Mouse (Mus musculus) MEL (cell line): ENCODE measurements around the gene 4930579F01Rik. TPM values are rescaled to one million over a fixed set of nuclear protein-coding genes. Genes with fewer than 3 reads are reported as not detected.

Experiments
- DNase-seq: peaks from one replicate; pipeline ENCODE4 v3.0.0; 2011; ENCODE audit warnings: low read depth, low spot score
- H3K27ac ChIP-seq: 2 replicates; pipeline ENCODE4 v1.5.1; 2012; ENCODE audit warnings: low read depth, mild to moderate bottlenecking, control low read depth, low read length, moderate library complexity; ENCODE audit not compliant: control insufficient read depth
- H3K27me3 ChIP-seq, 2 experiments: fragments of 150-350 bp in 1 of 2; sonication (generic) in 1 of 2; 2 replicates each; pipeline ENCODE4 v1.6.1; 2012; ENCODE audit warnings: low read length in 2 of 2, mild to moderate bottlenecking in 2 of 2, improper control_type of control experiment in 1 of 2, moderate library complexity in 1 of 2; ENCODE audit not compliant: insufficient read depth in 2 of 2, control insufficient read depth in 1 of 2
- H3K36me3 ChIP-seq, 2 experiments: 2 replicates each; pipeline ENCODE4 v1.6.1; 2012 to 2014; ENCODE audit warnings: low read length in 2 of 2, improper control_type of control experiment in 1 of 2, inconsistent platforms in 1 of 2, mild to moderate bottlenecking in 1 of 2; ENCODE audit not compliant: insufficient read depth in 2 of 2, control insufficient read depth in 1 of 2
- H3K4me1 ChIP-seq, 2 experiments: fragments of 150-350 bp in 1 of 2; sonication (generic) in 1 of 2; 2 replicates each; pipeline ENCODE4 v1.6.1; 2012; ENCODE audit warnings: low read length in 2 of 2, improper control_type of control experiment in 1 of 2, mild to moderate bottlenecking in 1 of 2; ENCODE audit not compliant: insufficient read depth in 2 of 2, control insufficient read depth in 1 of 2
- H3K4me3 ChIP-seq, 2 experiments: fragments of 150-350 bp in 1 of 2; sonication (generic) in 1 of 2; 2 replicates each; pipeline ENCODE4 v1.5.1; 2012; ENCODE audit warnings: low read depth in 2 of 2, low read length in 2 of 2, mild to moderate bottlenecking in 2 of 2, moderate library complexity in 2 of 2, control low read depth in 1 of 2, improper control_type of control experiment in 1 of 2; ENCODE audit not compliant: control insufficient read depth in 1 of 2, insufficient read depth in 1 of 2
- H3K79me2 ChIP-seq: 2 replicates; pipeline ENCODE4 v1.6.1; 2012; ENCODE audit warnings: mild to moderate bottlenecking, low read length, moderate library complexity; ENCODE audit not compliant: control insufficient read depth, poor library complexity, insufficient read depth
- H3K9ac ChIP-seq: 2 replicates; pipeline ENCODE4 v1.6.1; 2012; ENCODE audit warnings: low read depth, mild to moderate bottlenecking, control low read depth, low read length, moderate library complexity; ENCODE audit not compliant: control insufficient read depth, poor library complexity, severe bottlenecking
- H3K9me3 ChIP-seq: fragments of 150-350 bp; sonication (generic); replicated peaks from 2 replicates; pipeline ENCODE4 v1.6.1; 2012; ENCODE audit warnings: mild to moderate bottlenecking, low read length, improper control_type of control experiment, moderate library complexity; ENCODE audit not compliant: insufficient read depth
- BHLHE40 ChIP-seq: IDR thresholded peaks from 2 replicates; pipeline ENCODE4 v1.6.1; 2012; ENCODE audit warnings: low read depth, mild to moderate bottlenecking, inconsistent platforms, low read length, improper control_type of control experiment, borderline replicate concordance
- CHD1 ChIP-seq: IDR thresholded peaks from 2 replicates; pipeline ENCODE4 v1.6.1; 2012; ENCODE audit warnings: low read depth, mild to moderate bottlenecking, inconsistent platforms, low read length, improper control_type of control experiment
- CHD2 ChIP-seq: IDR thresholded peaks from 2 replicates; pipeline ENCODE4 v1.6.1; 2011; ENCODE audit warnings: low read length, improper control_type of control experiment
- CTCF ChIP-seq, 3 experiments: IDR thresholded peaks in 2 of 3; conservative IDR thresholded peaks in 1 of 3; 2 replicates each; pipeline ENCODE4 v1.5.1; 2011 to 2012; ENCODE audit warnings: low read length in 3 of 3, low read depth in 2 of 3, mild to moderate bottlenecking in 2 of 3, improper control_type of control experiment in 1 of 3, inconsistent platforms in 1 of 3, mixed read lengths in 1 of 3, moderate library complexity in 1 of 3; ENCODE audit not compliant: control insufficient read depth in 1 of 3, insufficient read depth in 1 of 3, poor library complexity in 1 of 3, severe bottlenecking in 1 of 3
- E2F4 ChIP-seq: IDR thresholded peaks from 2 replicates; pipeline ENCODE4 v1.6.1; 2011; ENCODE audit warnings: low read depth, low read length, improper control_type of control experiment, borderline replicate concordance
- ELF1 ChIP-seq: IDR thresholded peaks from 2 replicates; pipeline ENCODE4 v1.6.1; 2014; ENCODE audit warnings: low read depth, mild to moderate bottlenecking, inconsistent platforms, low read length, improper control_type of control experiment, moderate library complexity
- EP300 ChIP-seq, 2 experiments: IDR thresholded peaks; 2 replicates each; pipeline ENCODE4 v1.6.1; 2011; ENCODE audit warnings: improper control_type of control experiment in 2 of 2, low read length in 2 of 2, low read depth in 1 of 2, mild to moderate bottlenecking in 1 of 2
- GABPA ChIP-seq: IDR thresholded peaks from 2 replicates; pipeline ENCODE4 v1.6.1; 2012; ENCODE audit warnings: low read depth, mild to moderate bottlenecking, inconsistent platforms, low read length, improper control_type of control experiment, moderate library complexity
- GATA1 ChIP-seq: IDR thresholded peaks from 2 replicates; pipeline ENCODE4 v1.6.1; 2011; ENCODE audit warnings: low read depth, low read length, improper control_type of control experiment
- HCFC1 ChIP-seq: IDR thresholded peaks from 2 replicates; pipeline ENCODE4 v1.6.1; 2012; ENCODE audit warnings: low read depth, mild to moderate bottlenecking, inconsistent platforms, low read length, improper control_type of control experiment, moderate library complexity
- JUND ChIP-seq: IDR thresholded peaks from 2 replicates; pipeline ENCODE4 v1.6.1; 2011; ENCODE audit warnings: low read depth, mild to moderate bottlenecking, improper control_type of control experiment, low read length
- KAT2A ChIP-seq: conservative IDR thresholded peaks from 2 replicates; pipeline ENCODE4 v1.6.1; 2012; ENCODE audit warnings: low read depth, low read length, improper control_type of control experiment, inconsistent platforms
- MAFK ChIP-seq: IDR thresholded peaks from 2 replicates; pipeline ENCODE4 v1.6.1; 2011; ENCODE audit warnings: low read depth, mild to moderate bottlenecking, low read length, improper control_type of control experiment, borderline replicate concordance
- MAX ChIP-seq: IDR thresholded peaks from 2 replicates; pipeline ENCODE4 v1.6.1; 2011; ENCODE audit warnings: low read length, improper control_type of control experiment
- MAZ ChIP-seq: IDR thresholded peaks from 2 replicates; pipeline ENCODE4 v1.6.1; 2012; ENCODE audit warnings: low read depth, mild to moderate bottlenecking, inconsistent platforms, low read length, improper control_type of control experiment
- MEF2A ChIP-seq: IDR thresholded peaks from 2 replicates; pipeline ENCODE4 v1.6.1; 2014; ENCODE audit warnings: low read depth, mild to moderate bottlenecking, inconsistent platforms, low read length, improper control_type of control experiment; ENCODE audit not compliant: poor library complexity, insufficient replicate concordance, severe bottlenecking; ENCODE audit errors: extremely low read depth
- MXI1 ChIP-seq: IDR thresholded peaks from 2 replicates; pipeline ENCODE4 v1.6.1; 2011; ENCODE audit warnings: mild to moderate bottlenecking, low read depth, low read length, improper control_type of control experiment
- MYB ChIP-seq: IDR thresholded peaks from 2 replicates; pipeline ENCODE4 v1.6.1; 2011; ENCODE audit warnings: mild to moderate bottlenecking, low read depth, low read length, improper control_type of control experiment
- MYC ChIP-seq: IDR thresholded peaks from 2 replicates; pipeline ENCODE4 v1.6.1; 2011; ENCODE audit warnings: low read depth, mild to moderate bottlenecking, low read length, improper control_type of control experiment, moderate library complexity
- NELFE ChIP-seq: IDR thresholded peaks from 2 replicates; pipeline ENCODE4 v1.6.1; 2011; ENCODE audit warnings: low read depth, low read length, improper control_type of control experiment
- POLR2A ChIP-seq, 2 experiments: IDR thresholded peaks; 2 replicates each; pipeline ENCODE4 v1.6.1; 2011 to 2012; ENCODE audit warnings: low read length in 2 of 2, mild to moderate bottlenecking in 2 of 2, control low read depth in 1 of 2, improper control_type of control experiment in 1 of 2, low read depth in 1 of 2, moderate library complexity in 1 of 2; ENCODE audit not compliant: control insufficient read depth in 1 of 2, insufficient read depth in 1 of 2, poor library complexity in 1 of 2
- POLR2AphosphoS2 ChIP-seq: IDR thresholded peaks from 2 replicates; pipeline ENCODE4 v1.6.1; 2011; ENCODE audit warnings: low read length, improper control_type of control experiment
- POLR2AphosphoS5 ChIP-seq: IDR thresholded peaks from 2 replicates; pipeline ENCODE4 v1.6.1; 2012; ENCODE audit warnings: low read depth, borderline replicate concordance, mild to moderate bottlenecking, inconsistent platforms, low read length, moderate library complexity, mixed read lengths
- RAD21 ChIP-seq: IDR thresholded peaks from 2 replicates; pipeline ENCODE4 v1.6.1; 2011; ENCODE audit warnings: mild to moderate bottlenecking, low read depth, low read length, improper control_type of control experiment
- RCOR1 ChIP-seq: IDR thresholded peaks from 2 replicates; pipeline ENCODE4 v1.6.1; 2012; ENCODE audit warnings: low read depth, mild to moderate bottlenecking, inconsistent platforms, low read length, improper control_type of control experiment
- SIN3A ChIP-seq: IDR thresholded peaks from 2 replicates; pipeline ENCODE4 v1.6.1; 2012; ENCODE audit warnings: low read length, improper control_type of control experiment, inconsistent platforms
- SMC3 ChIP-seq: IDR thresholded peaks from 2 replicates; pipeline ENCODE4 v1.6.1; 2011; ENCODE audit warnings: low read depth, low read length, improper control_type of control experiment
- TAL1 ChIP-seq: IDR thresholded peaks from 2 replicates; pipeline ENCODE4 v1.6.1; 2012; ENCODE audit warnings: mild to moderate bottlenecking, inconsistent platforms, low read length, moderate library complexity, mixed read lengths
- TBP ChIP-seq: IDR thresholded peaks from 2 replicates; pipeline ENCODE4 v1.8.0; 2011; ENCODE audit warnings: low read depth, low read length, improper control_type of control experiment
- UBTF ChIP-seq: IDR thresholded peaks from 2 replicates; pipeline ENCODE4 v1.6.1; 2012; ENCODE audit warnings: low read depth, mild to moderate bottlenecking, inconsistent platforms, low read length, improper control_type of control experiment, moderate library complexity, borderline replicate concordance; ENCODE audit not compliant: insufficient read depth
- USF1 ChIP-seq: IDR thresholded peaks from 2 replicates; pipeline ENCODE4 v1.6.1; 2014; ENCODE audit warnings: low read depth, mild to moderate bottlenecking, inconsistent platforms, low read length, improper control_type of control experiment, moderate library complexity
- USF2 ChIP-seq, 2 experiments: IDR thresholded peaks; 2 replicates each; pipeline ENCODE4 v1.6.1; 2011 to 2012; ENCODE audit warnings: improper control_type of control experiment in 2 of 2, low read length in 2 of 2, borderline replicate concordance in 1 of 2, inconsistent platforms in 1 of 2, low read depth in 1 of 2, mild to moderate bottlenecking in 1 of 2; ENCODE audit not compliant: insufficient read depth in 1 of 2
- ZC3H11A ChIP-seq: IDR thresholded peaks from 2 replicates; pipeline ENCODE4 v1.6.1; 2012; ENCODE audit warnings: low read depth, mild to moderate bottlenecking, inconsistent platforms, low read length, improper control_type of control experiment
- ZKSCAN1 ChIP-seq: IDR thresholded peaks from 2 replicates; pipeline ENCODE4 v1.6.1; 2012; ENCODE audit warnings: low read depth, mild to moderate bottlenecking, inconsistent platforms, low read length, improper control_type of control experiment, moderate library complexity
- ZMIZ1 ChIP-seq: IDR thresholded peaks from 2 replicates; pipeline ENCODE4 v1.6.1; 2012; ENCODE audit warnings: low read depth, mild to moderate bottlenecking, inconsistent platforms, low read length, improper control_type of control experiment, moderate library complexity
- ZNF384 ChIP-seq: IDR thresholded peaks from 2 replicates; pipeline ENCODE4 v1.6.1; 2012; ENCODE audit warnings: low read depth, mild to moderate bottlenecking, inconsistent platforms, low read length, improper control_type of control experiment
- polyA plus RNA-seq, 2 experiments: library from polyadenylated mRNA; stranded (reverse) in 1 of 2; unstranded in 1 of 2; fragments of >175 nt in 1 of 2; fragments of >200 nt in 1 of 2; gene quantifications; 2 replicates each; pipeline versions ENCODE4 v1.2.1 to v1.2.4; 2012; ENCODE audit warnings: low replicate concordance in 2 of 2, low read depth in 1 of 2; ENCODE audit not compliant: insufficient read length in 2 of 2, insufficient read depth in 1 of 2, missing spikeins in 1 of 2
- total RNA-seq: library from RNA; depleted of rRNA; stranded (reverse); fragments of 300-350 nt; gene quantifications from 2 replicates; pipeline ENCODE4 v1.2.3, GENCODE M21; 2012

Gene 4930579F01Rik
- total and polyA plus RNA-seq, 3 experiments: not detected

DNA sequence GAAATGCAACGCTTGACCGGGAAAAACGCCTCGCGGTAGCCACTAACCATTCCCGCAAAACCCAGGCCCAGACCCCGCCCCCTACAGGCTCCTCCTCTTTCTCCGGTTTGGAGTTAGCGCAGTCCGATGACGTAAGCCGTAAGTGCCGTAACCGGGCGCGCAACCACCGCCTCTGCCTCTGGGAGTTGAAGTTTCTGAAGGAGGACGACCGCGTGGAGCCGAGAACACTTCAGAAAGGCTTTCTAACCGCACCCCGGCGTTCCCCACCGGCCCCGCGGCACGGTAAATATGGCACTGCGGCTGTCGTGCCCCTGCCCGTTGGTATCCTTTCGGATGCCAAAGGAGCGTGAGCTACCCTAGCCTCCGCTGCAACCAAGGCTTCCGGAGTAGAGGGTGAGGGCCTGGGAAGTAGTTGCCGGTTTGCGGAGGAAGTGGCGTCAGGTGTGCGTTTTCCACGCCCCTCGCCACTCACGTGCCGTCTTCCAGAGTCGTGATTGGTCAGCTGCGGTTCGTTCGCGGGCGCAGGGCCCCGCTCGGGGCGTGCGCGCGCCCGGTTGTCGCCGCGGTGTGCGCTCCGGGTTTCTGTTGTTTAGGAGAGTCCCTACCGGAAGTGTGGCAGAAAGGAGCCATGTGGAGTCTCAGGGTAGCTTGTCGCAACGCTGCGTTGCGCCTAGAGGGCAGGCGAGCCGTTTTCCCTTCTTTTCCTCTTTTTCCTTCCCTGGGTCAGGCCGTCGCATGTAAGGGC lies 50.1 kb downstream of the 4930579F01Rik start, which contains the start of gene Trmt10a:
TSS of gene Trmt10a (plus strand) at position 134 of the 745 bp plus-strand sequence.
- Histone ChIP-seq H3K27ac (peak within 1 kb of the TSS; percentile 100), H3K4me1 (no peaks in the 10 kb centered on the region), H3K4me3 (peak within 1 kb of the TSS; percentile 89 to 95), H3K79me2 (peaks cover 8% of the 10 kb centered on the region; the same call in 1 of the 2 replicates), H3K36me3 (peaks cover 1 to 8% of the 10 kb centered on the region in 2 experiments), H3K9ac (peak within 1 kb of the TSS; percentile 98), H3K9me3 (no peaks in the 10 kb centered on the region), H3K27me3 (no peaks in the 10 kb centered on the region)
- peak; percentile 98 for DNase-seq
- TF ChIP-seq POLR2A (IDR thresholded peaks at IDR 0.05; ENCODE audit: control insufficient read depth in 1 of 2, insufficient read depth in 1 of 2, low read depth in 1 of 2, low read length in 2 of 2, poor library complexity in 1 of 2): peak; percentile 80 to 89
- no peak for TF ChIP-seq ZC3H11A
- no peak for TF ChIP-seq ZKSCAN1
- TF ChIP-seq EP300 (IDR thresholded peaks at IDR 0.05; ENCODE audit: low read depth in 1 of 2, low read length in 2 of 2): peak in 1 of 2 experiments; percentile 27; a peak in 1 of 4 replicates
- no peak for TF ChIP-seq RCOR1
- peak; percentile 83 for TF ChIP-seq ZMIZ1
- TF ChIP-seq TAL1: no peak
- no peak for TF ChIP-seq MAFK
- TF ChIP-seq POLR2AphosphoS2: peak; percentile 77; the same call in 1 of the 2 replicates
- TF ChIP-seq MXI1: peak; percentile 91
- TF ChIP-seq ELF1: peak; percentile 76
- peak; percentile 93 for TF ChIP-seq HCFC1
- TF ChIP-seq E2F4: peak; percentile 82; the same call in 1 of the 2 replicates
- TF ChIP-seq MYC: peak; percentile 99
- TF ChIP-seq POLR2AphosphoS5: 0 out of 2 replicates have a peak, but pooled peaks have one; percentile 57
- peak; percentile 93 for TF ChIP-seq KAT2A
- no peak; the same call in 1 of the 2 replicates for TF ChIP-seq SMC3
- TF ChIP-seq GABPA: no peak
- peak; percentile 89 for TF ChIP-seq NELFE
- TF ChIP-seq BHLHE40: peak; percentile 85
- TF ChIP-seq ZNF384: no peak; the same call in 1 of the 2 replicates
- TF ChIP-seq SIN3A: peak; percentile 84
- peak; percentile 88 for TF ChIP-seq TBP
- peak; percentile 87 to 92 for TF ChIP-seq USF2 (IDR thresholded peaks at IDR 0.05; ENCODE audit: borderline replicate concordance in 1 of 2, insufficient read depth in 1 of 2, low read depth in 1 of 2, low read length in 2 of 2)
- TF ChIP-seq MYB: no peak
- TF ChIP-seq CHD2: no peak
- TF ChIP-seq GATA1: no peak
- TF ChIP-seq MEF2A: 0 out of 2 replicates have a peak, but pooled peaks have one; percentile 47
- peak; percentile 98 for TF ChIP-seq USF1
- TF ChIP-seq CHD1: no peak
- no peak for TF ChIP-seq JUND
- peak; percentile 97 for TF ChIP-seq MAX
- TF ChIP-seq CTCF (IDR thresholded peaks at IDR 0.05 in 2 of 3, conservative IDR thresholded peaks at IDR 0.05 in 1 of 3; ENCODE audit: control insufficient read depth in 1 of 3, insufficient read depth in 1 of 3, low read depth in 2 of 3, low read length in 3 of 3, poor library complexity in 1 of 3, severe bottlenecking in 1 of 3): no peak
- no peak for TF ChIP-seq UBTF
- TF ChIP-seq RAD21: no peak
- TF ChIP-seq MAZ: no peak
